Mouse (Mus musculus) CD4-positive naive resting alpha-beta T cell, adult 76 days (primary cell): ENCODE measurements around the gene Rps7. TPM values are rescaled to one million over a fixed set of nuclear protein-coding genes. Genes with fewer than 3 reads are reported as not detected.

Experiments
- total RNA-seq: library from RNA; stranded (reverse); gene quantifications from one replicate; pipeline ENCODE4 v1.2.4, GENCODE M21; 2023

Gene Rps7
- total RNA-seq, result 1,308 TPM

DNA sequence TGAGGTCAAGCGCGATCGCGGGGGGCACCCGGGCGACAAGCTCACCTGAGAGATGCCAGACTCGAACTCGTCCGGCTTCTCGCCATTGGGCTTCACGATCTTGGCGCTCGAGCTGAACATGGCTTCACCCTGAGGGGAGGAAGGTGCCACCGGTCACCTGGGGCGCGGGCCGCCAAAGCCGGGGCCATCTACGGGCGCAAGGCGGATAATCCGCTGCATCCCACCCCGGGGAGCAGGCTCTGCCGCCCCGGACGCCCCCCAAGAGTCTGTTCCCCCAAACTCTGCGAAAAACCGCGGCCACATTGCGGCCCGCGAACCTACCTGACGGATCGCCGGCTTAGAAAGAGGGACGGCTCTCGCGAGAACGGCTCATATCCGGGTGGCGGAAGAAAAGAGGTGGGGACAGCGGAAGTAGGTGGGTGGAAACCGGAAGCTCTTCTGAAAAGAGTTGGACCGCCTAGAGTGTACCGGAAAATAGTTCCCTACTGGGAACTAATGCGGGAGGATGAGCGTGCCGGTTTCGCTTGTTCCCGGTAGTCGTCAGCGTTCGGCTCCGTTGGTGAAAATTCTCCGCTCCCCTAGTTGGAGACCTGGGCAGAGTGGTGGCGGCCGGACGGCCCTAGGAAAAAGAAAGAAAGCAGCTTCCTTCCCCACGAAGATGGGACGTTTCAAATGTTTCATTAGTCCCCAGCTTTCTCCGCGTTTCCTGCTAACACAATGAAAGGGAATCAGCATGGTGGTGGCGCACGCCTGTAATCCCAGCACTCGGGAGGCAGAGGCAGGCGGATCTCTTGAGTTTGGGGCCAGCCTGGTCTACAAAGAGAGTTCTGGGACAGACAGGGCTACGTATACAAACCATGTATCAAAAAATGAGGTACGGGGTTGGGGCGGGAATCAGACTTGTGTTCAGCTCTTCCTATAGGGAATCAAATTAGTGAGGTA lies at the start of gene Rps7:
Rps7 (minus strand) TSS at position 419 of the 942 bp plus-strand sequence.

DNA sequence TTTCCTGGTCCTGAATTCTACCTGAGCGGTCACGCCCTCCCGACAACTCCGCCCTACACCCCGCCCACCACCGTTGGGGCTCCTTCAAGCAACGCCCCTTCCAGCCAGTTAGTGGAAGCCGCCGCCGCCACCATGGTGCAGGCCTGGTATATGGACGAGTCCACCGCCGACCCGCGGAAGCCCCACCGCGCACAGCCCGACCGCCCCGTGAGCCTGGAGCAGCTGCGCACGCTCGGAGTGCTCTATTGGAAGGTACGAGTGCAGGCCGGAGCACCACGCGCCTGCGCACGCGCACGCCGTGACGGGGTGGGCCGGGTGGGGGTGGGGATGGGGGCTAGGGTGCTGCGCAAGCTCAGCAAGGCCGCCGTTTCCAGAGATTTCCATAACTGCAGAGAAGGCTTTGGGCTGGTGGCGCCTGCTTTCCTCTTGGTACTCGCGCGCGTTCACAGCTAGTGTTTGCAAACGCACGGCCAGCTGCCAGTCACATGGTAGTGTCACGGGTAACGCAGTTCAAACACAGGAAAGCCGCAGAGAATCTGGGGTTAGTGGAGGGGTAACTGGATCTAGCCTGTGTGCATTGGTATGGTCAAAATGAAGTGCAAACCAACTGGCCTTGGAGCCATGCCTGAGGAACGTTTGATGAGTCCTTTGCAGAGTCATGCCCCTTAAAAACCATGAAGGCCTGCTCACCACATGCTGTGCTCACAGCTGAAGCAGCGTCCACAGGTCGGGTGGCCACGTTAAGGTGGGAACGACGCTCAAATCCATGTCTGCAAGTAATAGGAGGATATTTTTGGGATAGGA lies 39.6 kb upstream of the Rps7 start, which contains the start of gene Adi1:
Adi1 (plus strand) TSS at position 111 of the 804 bp plus-strand sequence.

DNA sequence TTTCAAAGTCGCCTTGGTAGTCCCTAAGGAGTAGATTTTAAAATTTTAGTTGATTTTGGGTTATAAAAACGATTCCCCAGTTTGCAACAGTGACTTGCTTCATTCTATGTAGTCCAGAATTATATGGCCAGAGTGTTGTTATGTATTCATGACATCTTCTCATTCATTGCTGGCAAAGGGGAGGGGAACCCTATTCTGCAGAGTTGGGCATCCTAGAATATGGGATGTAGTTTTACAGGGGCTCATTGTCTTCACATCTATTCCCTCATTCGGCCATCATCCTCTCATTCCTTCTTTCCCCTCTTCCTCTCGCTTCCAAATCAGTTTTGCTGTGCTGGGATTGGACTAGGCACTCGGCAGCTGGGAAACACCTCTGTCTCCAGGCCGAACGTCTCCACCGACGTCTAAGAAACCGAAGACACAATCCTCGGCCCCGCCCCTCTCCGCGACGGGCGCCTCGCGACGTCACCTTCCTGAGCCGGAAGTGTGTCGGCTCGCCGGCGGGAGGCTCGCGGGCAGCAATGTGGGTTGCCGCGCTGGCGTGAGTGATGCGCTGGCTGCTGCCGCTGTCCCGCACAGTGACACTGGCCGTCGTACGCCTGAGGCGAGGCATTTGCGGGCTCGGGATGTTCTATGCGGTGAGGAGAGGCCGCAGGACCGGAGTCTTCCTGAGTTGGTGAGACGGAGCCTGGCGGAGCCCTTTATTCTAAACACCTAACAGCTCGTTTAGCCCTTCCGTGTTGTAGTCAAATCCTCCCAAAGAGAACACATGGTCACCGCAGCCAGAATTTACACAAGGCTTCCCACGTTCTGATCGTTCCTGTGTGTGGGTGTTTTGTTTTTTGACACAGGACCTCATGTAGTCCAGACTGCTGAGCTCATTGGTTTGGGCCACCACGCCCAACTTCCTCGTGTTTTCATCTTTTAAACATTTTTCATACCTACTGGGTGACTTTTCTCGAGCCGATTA lies 13.7 kb upstream of the Rps7 start, which contains the start of gene Rnaseh1:
Rnaseh1 (plus strand) TSS at position 462 of the 970 bp plus-strand sequence.

DNA sequence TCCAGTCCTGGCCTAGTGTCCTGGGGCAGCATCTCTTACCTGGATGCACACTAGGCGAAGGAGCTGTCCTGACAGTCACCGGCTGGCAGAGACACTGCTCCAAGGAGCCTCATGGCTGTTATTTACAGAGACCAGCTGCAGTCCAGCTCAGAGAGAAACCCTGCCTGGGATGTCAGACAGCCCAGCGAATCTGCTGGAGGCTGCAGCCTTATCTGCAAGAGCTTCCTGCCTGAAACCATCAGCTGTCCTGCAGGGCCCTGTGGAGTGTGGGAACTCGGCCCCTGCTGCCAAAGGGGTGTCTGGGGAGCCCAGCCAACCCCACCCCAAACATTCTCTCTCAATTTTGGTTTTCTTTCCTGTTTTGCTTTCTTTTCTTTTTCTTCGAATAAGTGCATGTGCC lies 12.6 kb downstream of the Rps7 start, which contains the start of gene Colec11:
Colec11 (minus strand) TSS at position 183 of the 400 bp plus-strand sequence.

GRCm38 (mm10) chr12:28582423-28582822 lies 53.3 kb downstream of the Rps7 start, which contains the start of gene Allc:
Gene Allc, minus strand, starts transcription at chr12:28582523.

Other genes with a start within 250 kb of the Rps7 start
- gene Dcdc2c, start 83.6 kb downstream of the Rps7 start, total RNA-seq, result 0.67 TPM
- not detected for gene Allc, start 53.4 kb downstream of the Rps7 start, total RNA-seq
- not detected for gene Colec11, start 12.6 kb downstream of the Rps7 start, total RNA-seq
- 22.0 TPM for gene Rnaseh1, start 13.6 kb upstream of the Rps7 start, total RNA-seq
- 59.5 TPM for gene Adi1, start 39.3 kb upstream of the Rps7 start, total RNA-seq
- gene Trappc12, start 114.5 kb upstream of the Rps7 start, total RNA-seq, result 67.2 TPM
- 46.1 TPM for gene Eipr1, start 115.8 kb upstream of the Rps7 start, total RNA-seq